Mouse (Mus musculus) testis, adult 2 months (tissue): Measurements from ENCODE around the gene Csnk1g2.

Experiments used
- CTCF ChIP-seq: fragments of 200-500 bp; IDR thresholded peaks from 2 replicates; pipeline ENCODE4 v1.5.1; 2012; ENCODE audit warnings: low read depth, mild to moderate bottlenecking, inconsistent platforms, low read length, moderate library complexity; ENCODE audit not compliant: control insufficient read depth, insufficient read depth, insufficient replicate concordance
- POLR2A ChIP-seq: fragments of 200-500 bp; IDR thresholded peaks from 2 replicates; pipeline ENCODE4 v1.6.1; 2012; ENCODE audit warnings: low read depth, mild to moderate bottlenecking, inconsistent platforms, low read length, moderate library complexity; ENCODE audit not compliant: control insufficient read depth

GRCm38 (mm10) chr10:80646936-80647335 lies 24.3 kb downstream of the Csnk1g2 start:
- TF ChIP-seq CTCF (no peak), POLR2A (no peak)
